Mouse (Mus musculus) heart, embryonic 11.5 days (tissue): ENCODE results near the gene Dusp16. TPM values are rescaled to one million over a fixed set of nuclear protein-coding genes. Genes with fewer than 3 reads are reported as not detected.

Experiments
- ATAC-seq: fragments of 200-750 bp; cut with Nextera tagmentation; replicated peaks from 2 replicates; pipeline ENCODE4 v1.8.0; 2017; ENCODE audit warnings: moderate library complexity; ENCODE audit not compliant: insufficient number of reproducible peaks, low FRiP score, low TSS enrichment
- H3K27ac ChIP-seq: fragments of 300-500 bp; sonication (generic); 2 replicates; pipeline ENCODE4 v1.5.1; 2014; ENCODE audit warnings: mild to moderate bottlenecking, low read depth, low read length
- H3K27me3 ChIP-seq: fragments of 300-500 bp; sonication (generic); 2 replicates; pipeline ENCODE4 v1.6.1; 2014; ENCODE audit warnings: mild to moderate bottlenecking, low read length, mixed read lengths; ENCODE audit not compliant: control insufficient read depth, insufficient read depth
- H3K36me3 ChIP-seq: fragments of 300-500 bp; sonication (generic); 2 replicates; pipeline ENCODE4 v1.6.1; 2014; ENCODE audit warnings: mild to moderate bottlenecking, low read length, moderate library complexity, mixed read lengths; ENCODE audit not compliant: control insufficient read depth, insufficient read depth
- H3K4me1 ChIP-seq: fragments of 300-500 bp; sonication (generic); 2 replicates; pipeline ENCODE4 v1.6.1; 2014; ENCODE audit warnings: low read length; ENCODE audit not compliant: control insufficient read depth, insufficient read depth
- H3K4me2 ChIP-seq: fragments of 300-500 bp; sonication (generic); 2 replicates; pipeline ENCODE4 v1.6.1; 2014; ENCODE audit warnings: mild to moderate bottlenecking, moderate library complexity
- H3K4me3 ChIP-seq: fragments of 300-500 bp; sonication (generic); 2 replicates; pipeline ENCODE4 v1.5.1; 2014; ENCODE audit warnings: low read depth, low read length
- H3K9ac ChIP-seq: fragments of 300-500 bp; sonication (generic); 2 replicates; pipeline ENCODE4 v1.6.1; 2014; ENCODE audit warnings: mild to moderate bottlenecking, low read depth, low read length, moderate library complexity
- H3K9me3 ChIP-seq: fragments of 300-500 bp; sonication (generic); replicated peaks from 2 replicates; pipeline ENCODE4 v1.6.1; 2016; ENCODE audit warnings: low read length; ENCODE audit not compliant: control insufficient read depth
- WGBS: fragments of 180-500 bp; shearing (Covaris S2); extraction: QIAGEN DNeasy Blood & Tissue Kit; methylation state at CpG from one replicate; pipeline ENCODE4 v1.1.7; 2014; ENCODE audit not compliant: insufficient replicate concordance; 5-methylcytosine and 5-hydroxymethylcytosine counted together
- polyA plus RNA-seq: library from polyadenylated mRNA; unstranded; fragments of >200 nt; fragmentation: Nextera tagmentation; extraction: Ambion mirVana; gene quantifications from 2 replicates; pipeline ENCODE4 v1.2.1, GENCODE M21; 2014

The Dusp16 gene
- polyA plus RNA-seq, 1 experiment from 2014 or later, result 19.7 TPM

DNA sequence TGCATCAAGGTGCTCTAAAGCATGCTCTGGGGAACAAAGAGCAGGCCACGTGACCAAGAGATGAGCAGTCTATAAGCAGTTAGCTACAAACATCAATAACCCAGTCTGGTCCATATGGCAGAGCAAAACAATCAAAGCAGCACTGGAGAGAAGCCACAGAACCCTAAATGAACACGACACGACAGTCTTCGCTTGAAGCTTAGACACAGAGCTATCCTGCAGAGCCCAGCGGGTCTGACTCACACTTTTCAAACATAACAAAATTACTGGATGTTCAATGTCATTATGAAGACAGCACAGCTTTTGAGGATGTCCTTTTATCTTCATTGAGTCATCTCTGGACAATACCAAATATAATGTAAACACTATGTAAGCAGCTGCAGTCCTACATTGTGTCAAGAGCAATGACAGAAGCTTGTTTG lies 58.6 kb downstream of the Dusp16 start:
- H3K27ac ChIP-seq, result no peak overlapping the region
- H3K36me3 ChIP-seq, result no peaks in the 10 kb centered on the region; the same call in 1 of the 2 replicates
- no peaks in the 10 kb centered on the region for H3K27me3 ChIP-seq
- no peak overlapping the region for H3K4me2 ChIP-seq
- H3K9ac ChIP-seq, result no peak overlapping the region
- H3K4me3 ChIP-seq, result no peak overlapping the region
- peaks cover 8% of the 10 kb centered on the region for H3K4me1 ChIP-seq
- no peak for ATAC-seq
- WGBS, result 90% methylated on average over 5 of the region's 5 CpGs
- H3K9me3 ChIP-seq, result no peaks in the 10 kb centered on the region

DNA sequence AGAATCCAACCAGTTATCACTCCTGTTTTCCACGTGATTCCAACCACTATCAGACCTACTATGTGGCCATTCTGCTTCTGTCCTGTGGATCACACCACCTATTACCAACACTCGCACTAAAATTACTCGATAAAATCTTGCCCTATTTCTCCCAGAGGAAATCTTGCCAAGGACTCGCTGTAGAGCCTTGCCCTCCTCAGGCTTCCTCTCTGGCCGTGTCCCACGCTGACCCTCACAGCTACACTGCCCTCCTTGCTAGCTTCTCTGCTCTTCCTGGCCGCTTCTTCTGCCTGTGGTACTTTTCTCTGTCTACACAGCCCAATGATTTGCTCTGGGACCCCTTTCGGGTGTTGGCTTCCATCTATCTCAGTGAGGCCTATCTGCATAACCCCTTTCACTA lies 59.6 kb downstream of the Dusp16 start:
- Histone ChIP-seq H3K9me3 (no peaks in the 10 kb centered on the region), H3K4me3 (no peak overlapping the region), H3K4me2 (no peak overlapping the region), H3K4me1 (peaks cover 8% of the 10 kb centered on the region), H3K9ac (no peak overlapping the region), H3K27ac (no peak overlapping the region), H3K27me3 (no peaks in the 10 kb centered on the region), H3K36me3 (no peaks in the 10 kb centered on the region)
- WGBS, result 87% methylated on average over 8 of the region's 8 CpGs
- ATAC-seq, result no peak

DNA sequence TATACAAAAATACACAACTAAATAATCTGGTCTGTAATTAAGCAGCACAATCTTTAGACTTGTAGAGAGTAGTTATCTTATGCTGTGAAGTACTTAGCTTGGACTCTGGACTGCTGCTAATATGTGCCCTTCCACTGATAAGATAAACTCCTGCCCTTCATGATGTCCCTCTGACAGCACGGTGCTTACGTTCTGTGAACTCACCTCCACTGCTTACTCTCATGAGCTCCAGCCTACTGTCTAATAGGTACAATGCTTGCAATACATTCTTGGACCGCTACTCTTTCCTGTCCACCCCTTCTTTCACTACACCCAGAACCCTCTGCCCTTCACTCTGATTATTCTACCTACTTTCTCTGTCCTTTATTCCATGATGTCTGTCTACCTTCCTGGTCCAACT lies 61.4 kb downstream of the Dusp16 start:
- Histone ChIP-seq H3K4me1 (peaks cover 8% of the 10 kb centered on the region), H3K36me3 (no peaks in the 10 kb centered on the region), H3K27me3 (no peaks in the 10 kb centered on the region), H3K9me3 (no peaks in the 10 kb centered on the region), H3K4me2 (peak overlapping the region; percentile 14; the same call in 1 of the 2 replicates), H3K4me3 (no peak overlapping the region), H3K9ac (no peak overlapping the region), H3K27ac (peak overlapping the region; percentile 35; the same call in 1 of the 2 replicates)
- ATAC-seq, result no peak
- WGBS, result 40% methylated on average over 3 of the region's 3 CpGs

DNA sequence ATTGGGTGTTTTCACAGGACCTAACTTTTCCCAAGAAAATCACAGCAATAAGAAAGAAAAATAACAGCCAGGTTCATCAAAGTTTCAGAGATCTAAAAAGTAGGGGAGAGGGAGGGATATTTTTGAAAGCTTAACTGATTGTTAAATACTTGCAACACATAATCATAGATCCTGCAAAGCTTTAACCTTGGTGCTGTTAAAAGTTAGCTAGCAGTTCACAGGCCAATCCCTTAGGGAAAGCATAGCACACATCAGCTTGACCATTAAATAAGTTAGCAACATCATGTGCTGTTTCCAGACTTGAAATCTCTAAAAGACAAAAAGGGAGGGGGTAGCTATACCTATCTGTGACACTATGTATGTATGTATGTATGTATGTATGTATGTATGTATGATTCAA lies 67.0 kb downstream of the Dusp16 start:
- H3K4me2 ChIP-seq, result no peak overlapping the region
- H3K4me3 ChIP-seq, result no peak overlapping the region
- peaks cover 8% of the 10 kb centered on the region; the same call in 1 of the 2 replicates for H3K36me3 ChIP-seq
- no peak overlapping the region for H3K9ac ChIP-seq
- no peaks in the 10 kb centered on the region for H3K9me3 ChIP-seq
- no peak for ATAC-seq
- no peak overlapping the region for H3K27ac ChIP-seq
- no peaks in the 10 kb centered on the region for H3K4me1 ChIP-seq
- H3K27me3 ChIP-seq, result no peaks in the 10 kb centered on the region

DNA sequence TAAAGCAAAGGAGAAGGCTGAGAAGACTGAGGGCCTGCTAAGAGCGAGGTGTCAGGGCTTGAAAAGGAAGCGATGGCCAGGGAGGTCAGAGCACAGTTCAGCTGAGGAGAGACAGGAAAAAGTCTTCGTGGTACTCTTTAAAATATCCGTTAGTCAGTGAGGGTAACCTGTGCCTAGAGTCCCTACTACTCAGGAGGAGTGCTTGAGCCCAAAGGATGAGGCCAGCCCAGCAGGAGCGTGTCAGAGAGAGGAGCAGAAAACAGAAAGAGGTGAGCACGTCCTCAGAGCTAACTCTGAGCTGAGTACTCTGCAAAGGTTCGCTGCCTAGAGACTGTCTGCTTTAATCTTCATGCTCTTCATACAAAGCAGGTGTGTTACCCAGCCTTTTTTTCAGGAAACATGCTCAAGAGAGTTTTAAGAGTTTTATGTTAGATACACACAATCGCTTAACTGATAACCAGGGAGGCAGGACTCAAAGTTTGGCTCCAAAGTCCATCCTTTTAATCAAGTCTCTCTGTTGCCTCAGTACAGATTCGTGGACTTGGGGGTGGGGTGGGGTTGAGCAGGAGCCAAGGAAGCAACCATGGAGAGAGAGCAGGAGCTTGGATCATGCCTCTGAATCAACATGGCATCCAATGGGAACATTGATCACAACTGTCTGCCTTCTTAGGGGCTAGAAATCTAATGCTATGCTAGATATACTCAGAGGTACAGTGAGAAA lies 68.4 kb downstream of the Dusp16 start:
- Histone ChIP-seq H3K4me2 (no peak overlapping the region), H3K4me1 (no peaks in the 10 kb centered on the region), H3K27ac (no peak overlapping the region), H3K9ac (no peak overlapping the region), H3K4me3 (no peak overlapping the region), H3K27me3 (no peaks in the 10 kb centered on the region), H3K36me3 (peaks cover 10% of the 10 kb centered on the region; the same call in 1 of the 2 replicates), H3K9me3 (no peaks in the 10 kb centered on the region)
- ATAC-seq, result no peak
- 82% methylated on average over 9 of the region's 9 CpGs for WGBS

DNA sequence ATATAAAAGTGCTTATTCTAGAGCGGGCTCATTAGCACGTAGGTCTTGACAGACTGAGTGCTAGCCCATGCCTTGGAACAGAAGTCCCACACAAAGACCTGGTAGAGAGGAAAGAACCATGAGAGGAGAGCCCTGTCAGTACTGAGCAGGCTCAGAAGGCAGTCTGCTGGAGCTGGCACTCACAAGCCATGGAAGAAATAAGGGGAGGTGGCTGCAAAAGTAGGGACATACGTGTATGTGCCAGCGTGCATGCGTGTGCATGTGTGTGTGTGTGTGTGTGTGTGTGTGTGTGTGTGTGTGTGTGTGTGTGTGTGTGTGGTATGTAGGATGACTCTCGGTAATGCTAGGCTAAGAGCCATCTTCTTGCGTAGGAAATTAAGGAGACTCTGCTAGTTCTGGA lies 69.1 kb downstream of the Dusp16 start:
- Histone ChIP-seq H3K27me3 (no peaks in the 10 kb centered on the region), H3K9ac (no peak overlapping the region), H3K4me1 (no peaks in the 10 kb centered on the region), H3K36me3 (peaks cover 12% of the 10 kb centered on the region; the same call in 1 of the 2 replicates), H3K27ac (no peak overlapping the region), H3K4me2 (no peak overlapping the region), H3K4me3 (no peak overlapping the region), H3K9me3 (no peaks in the 10 kb centered on the region)
- 95% methylated on average over 7 of the region's 7 CpGs for WGBS
- ATAC-seq, result no peak

DNA sequence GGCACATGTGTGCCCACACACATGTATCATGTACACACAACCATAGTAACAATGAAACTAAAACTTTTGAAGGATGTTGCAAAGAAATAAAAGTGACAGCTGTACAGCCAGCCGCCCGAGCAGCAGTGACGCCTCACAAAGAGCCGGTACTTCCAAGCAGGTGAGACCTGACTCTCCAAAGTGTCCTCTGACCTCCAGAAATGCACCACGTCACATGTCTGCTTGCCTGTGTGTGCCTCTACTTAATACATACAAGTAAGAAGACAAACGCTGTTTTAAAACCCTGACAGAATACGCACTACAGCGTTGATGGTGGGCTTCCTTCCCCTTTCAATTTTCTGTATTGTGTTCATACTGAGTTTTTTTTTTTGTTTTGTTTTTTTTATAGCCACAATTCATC lies 69.5 kb downstream of the Dusp16 start:
- Histone ChIP-seq H3K4me1 (no peaks in the 10 kb centered on the region), H3K36me3 (peaks cover 14% of the 10 kb centered on the region; the same call in 1 of the 2 replicates), H3K9ac (no peak overlapping the region), H3K4me3 (no peak overlapping the region), H3K4me2 (no peak overlapping the region), H3K27ac (no peak overlapping the region), H3K9me3 (no peaks in the 10 kb centered on the region), H3K27me3 (no peaks in the 10 kb centered on the region)
- ATAC-seq, result no peak
- 83% methylated on average over 8 of the region's 8 CpGs for WGBS

DNA sequence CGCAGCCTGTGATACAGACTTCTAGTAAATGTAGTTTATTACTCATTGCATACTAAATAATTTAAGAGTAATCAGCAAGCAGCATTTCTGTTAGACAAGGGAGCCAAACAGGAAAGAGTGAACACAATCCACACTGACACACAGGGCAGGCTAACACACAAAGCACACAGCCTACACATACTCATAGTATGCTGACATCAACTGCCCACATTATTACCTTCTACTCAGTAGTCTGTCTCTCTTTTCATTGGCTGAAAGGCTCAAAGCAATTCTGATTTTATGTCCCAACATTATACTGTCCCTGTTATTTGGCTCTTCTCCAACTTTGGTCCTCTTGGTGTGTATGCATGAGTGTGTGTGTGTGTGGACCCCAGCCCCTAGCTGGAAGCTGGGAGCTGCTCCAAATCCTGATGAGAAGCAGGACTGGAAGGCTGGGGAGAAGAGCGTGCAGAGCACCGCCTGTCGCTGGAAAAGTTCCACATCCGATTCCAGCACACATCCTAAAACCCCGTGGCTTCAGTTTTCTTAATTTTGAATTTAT lies 70.6 kb downstream of the Dusp16 start:
- 95% methylated on average over 6 of the region's 6 CpGs for WGBS
- no peak for ATAC-seq
- no peak overlapping the region for H3K4me3 ChIP-seq
- H3K4me1 ChIP-seq, result peaks cover 5% of the 10 kb centered on the region
- no peak overlapping the region for H3K9ac ChIP-seq
- H3K4me2 ChIP-seq, result no peak overlapping the region
- no peak overlapping the region for H3K27ac ChIP-seq
- H3K36me3 ChIP-seq, result peaks cover 14% of the 10 kb centered on the region; the same call in 1 of the 2 replicates
- no peaks in the 10 kb centered on the region for H3K27me3 ChIP-seq
- no peaks in the 10 kb centered on the region for H3K9me3 ChIP-seq

DNA sequence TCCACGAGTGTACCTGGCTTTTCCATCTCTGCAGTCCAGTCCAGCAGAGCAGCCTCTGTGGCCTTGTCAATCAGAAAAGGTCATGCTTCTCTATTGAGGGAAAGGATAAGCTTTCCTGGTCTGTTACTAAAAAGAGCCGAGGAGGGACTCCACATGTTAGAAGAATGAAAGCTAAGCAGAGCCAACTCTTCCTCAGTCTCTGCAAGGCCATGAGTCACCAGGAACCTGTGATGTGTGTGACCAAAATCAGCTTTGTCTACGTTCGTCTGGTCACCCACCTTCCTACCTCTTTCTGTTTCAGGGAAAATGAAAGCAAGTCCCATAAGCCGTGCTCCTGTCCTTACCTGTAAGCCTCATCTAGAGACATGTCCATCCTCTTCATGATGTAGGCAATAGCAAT lies 72.3 kb downstream of the Dusp16 start:
- Histone ChIP-seq H3K9ac (no peak overlapping the region), H3K9me3 (no peaks in the 10 kb centered on the region), H3K36me3 (peaks cover 15% of the 10 kb centered on the region; the same call in 1 of the 2 replicates), H3K4me1 (peaks cover 18% of the 10 kb centered on the region), H3K27ac (no peak overlapping the region; the same call in 1 of the 2 replicates), H3K4me3 (no peak overlapping the region), H3K27me3 (no peaks in the 10 kb centered on the region), H3K4me2 (no peak overlapping the region)
- no peak for ATAC-seq
- WGBS, result 75% methylated on average over 5 of the region's 5 CpGs
